Mouse (Mus musculus) myocyte (in vitro differentiated cells): ENCODE results near the gene Itgb8. TPM values are rescaled to one million over a fixed set of nuclear protein-coding genes. Genes with fewer than 3 reads are reported as not detected.

ENCODE experiments used
- H3K27me3 ChIP-seq: one replicate; pipeline ENCODE4 v1.6.1; 2011; ENCODE audit not compliant: control insufficient read depth, insufficient read depth, insufficient read length
- H3K36me3 ChIP-seq: one replicate; pipeline ENCODE4 v1.6.1; 2011; ENCODE audit not compliant: control insufficient read depth, insufficient read depth
- H3K4me2 ChIP-seq: one replicate; pipeline ENCODE4 v1.6.1; 2011; ENCODE audit warnings: low read depth, control low read depth
- H3K4me3 ChIP-seq: one replicate; pipeline ENCODE4 v1.5.1; 2011; ENCODE audit warnings: mild to moderate bottlenecking, control low read depth, moderate library complexity
- H3K79me2 ChIP-seq: one replicate; pipeline ENCODE4 v1.6.1; 2011; ENCODE audit not compliant: control insufficient read depth, insufficient read depth
- H3ac ChIP-seq: one replicate; pipeline ENCODE4 v1.6.1; 2011; ENCODE audit not compliant: control insufficient read depth, insufficient read length
- CEBPB ChIP-seq: IDR thresholded peaks from 2 replicates; pipeline ENCODE4 v1.6.1; 2011; ENCODE audit warnings: mild to moderate bottlenecking, moderate library complexity; ENCODE audit not compliant: poor library complexity, insufficient read depth, severe bottlenecking
- E2F4 ChIP-seq: IDR thresholded peaks from one replicate; pipeline ENCODE4 v1.6.1; 2011; ENCODE audit warnings: mild to moderate bottlenecking, control low read depth, moderate library complexity; ENCODE audit not compliant: insufficient read depth
- MAX ChIP-seq: IDR thresholded peaks from one replicate; pipeline ENCODE4 v1.6.1; 2011; ENCODE audit warnings: low read depth, mild to moderate bottlenecking, control low read depth
- MYOD1 ChIP-seq, 3 experiments: IDR thresholded peaks; one replicate each; pipeline ENCODE4 v1.6.1; 2011; ENCODE audit warnings: control low read depth in 2 of 3, low read depth in 2 of 3, mild to moderate bottlenecking in 2 of 3, moderate library complexity in 1 of 3; ENCODE audit not compliant: insufficient read length in 2 of 3, control insufficient read depth in 1 of 3
- MYOG ChIP-seq, 3 experiments: IDR thresholded peaks; one replicate each; pipeline ENCODE4 v1.6.1; 2011; ENCODE audit warnings: control low read depth in 2 of 3, low read depth in 2 of 3, mild to moderate bottlenecking in 2 of 3; ENCODE audit not compliant: insufficient read length in 2 of 3, control insufficient read depth in 1 of 3, insufficient read depth in 1 of 3
- POLR2A ChIP-seq: IDR thresholded peaks from one replicate; pipeline ENCODE4 v1.6.1; 2011; ENCODE audit warnings: low read depth, mild to moderate bottlenecking, control low read depth, moderate library complexity; ENCODE audit not compliant: insufficient read length
- POLR2AphosphoS2 ChIP-seq: IDR thresholded peaks from one replicate; pipeline ENCODE4 v1.6.1; 2011; ENCODE audit warnings: low read depth, control low read depth; ENCODE audit not compliant: insufficient read length
- REST ChIP-seq: IDR thresholded peaks from one replicate; pipeline ENCODE4 v1.6.1; 2011; ENCODE audit warnings: mild to moderate bottlenecking, control low read depth, moderate library complexity; ENCODE audit not compliant: insufficient read depth, insufficient read length
- SRF ChIP-seq: IDR thresholded peaks from one replicate; pipeline ENCODE4 v1.6.1; 2011; ENCODE audit warnings: low read depth; ENCODE audit not compliant: control insufficient read depth, insufficient read length
- TCF12 ChIP-seq: IDR thresholded peaks from one replicate; pipeline ENCODE4 v1.6.1; 2011; ENCODE audit warnings: mild to moderate bottlenecking, control low read depth; ENCODE audit not compliant: poor library complexity, insufficient read depth, severe bottlenecking
- TCF3 ChIP-seq: IDR thresholded peaks from one replicate; pipeline ENCODE4 v1.6.1; 2011; ENCODE audit warnings: low read depth, control low read depth; ENCODE audit not compliant: insufficient read length
- USF1 ChIP-seq: IDR thresholded peaks from one replicate; pipeline ENCODE4 v1.6.1; 2011; ENCODE audit warnings: low read depth, mild to moderate bottlenecking, control low read depth, moderate library complexity
- polyA plus RNA-seq: library from polyadenylated mRNA; unstranded; fragments of >200 nt; fragmentation: generic; extraction: Trizol; gene quantifications from one replicate; pipeline ENCODE4 v1.2.1, GENCODE M21; 2012; ENCODE audit warnings: missing spikeins

The Itgb8 gene
- polyA plus RNA-seq, 1 experiment = 0.66 TPM

- Histone ChIP-seq H3ac (no peak overlapping the region), H3K79me2 (no peaks in the 10 kb centered on the region), H3K4me3 (no peak overlapping the region), H3K27me3 (no peaks in the 10 kb centered on the region), H3K36me3 (no peaks in the 10 kb centered on the region), H3K4me2 (no peak overlapping the region)
- no peak for TF ChIP-seq MAX
- no peak for TF ChIP-seq POLR2A
- TF ChIP-seq POLR2AphosphoS2 = no peak
- TF ChIP-seq MYOD1 (IDR thresholded peaks at IDR 0.05; ENCODE audit: control insufficient read depth in 1 of 3, insufficient read length in 2 of 3, low read depth in 2 of 3) = no peak
- TF ChIP-seq TCF12 = no peak
- TF ChIP-seq SRF = no peak
- TF ChIP-seq MYOG (IDR thresholded peaks at IDR 0.05; ENCODE audit: control insufficient read depth in 1 of 3, insufficient read depth in 1 of 3, insufficient read length in 2 of 3, low read depth in 2 of 3) = no peak
- no peak for TF ChIP-seq CEBPB
- TF ChIP-seq TCF3 = no peak
- TF ChIP-seq E2F4 = no peak
- no peak for TF ChIP-seq REST
- TF ChIP-seq USF1 = no peak
These were observed 62.6 kb downstream of the Itgb8 start for GRCm38 (mm10) chr12:119176017-119176416.

GRCm38 (mm10) chr12:119169828-119170539, 68.6 kb downstream of the Itgb8 start:
- no peak overlapping the region for H3ac ChIP-seq
- no peak overlapping the region for H3K4me2 ChIP-seq
- H3K27me3 ChIP-seq = no peaks in the 10 kb centered on the region
- no peaks in the 10 kb centered on the region for H3K79me2 ChIP-seq
- no peak for TF ChIP-seq SRF
- TF ChIP-seq CEBPB = no peak
- TF ChIP-seq MYOG (IDR thresholded peaks at IDR 0.05; ENCODE audit: control insufficient read depth in 1 of 3, insufficient read depth in 1 of 3, insufficient read length in 2 of 3, low read depth in 2 of 3) = no peak
- TF ChIP-seq REST = no peak
- TF ChIP-seq USF1 = no peak
- TF ChIP-seq MAX = no peak
- no peak for TF ChIP-seq POLR2AphosphoS2
- no peak for TF ChIP-seq MYOD1 (IDR thresholded peaks at IDR 0.05; ENCODE audit: control insufficient read depth in 1 of 3, insufficient read length in 2 of 3, low read depth in 2 of 3)
- no peak for TF ChIP-seq POLR2A
- TF ChIP-seq E2F4 = no peak
- no peak for TF ChIP-seq TCF3
- TF ChIP-seq TCF12 = no peak
- peaks cover 7% of the 10 kb centered on the region for H3K36me3 ChIP-seq
- H3K4me3 ChIP-seq = no peak overlapping the region

- H3K4me2 ChIP-seq = no peak overlapping the region
- TF ChIP-seq MYOD1 (IDR thresholded peaks at IDR 0.05; ENCODE audit: control insufficient read depth in 1 of 3, insufficient read length in 2 of 3, low read depth in 2 of 3) = no peak
- TF ChIP-seq POLR2A = no peak
- TF ChIP-seq MAX = no peak
- no peak for TF ChIP-seq USF1
- no peak for TF ChIP-seq REST
- no peak for TF ChIP-seq MYOG (IDR thresholded peaks at IDR 0.05; ENCODE audit: control insufficient read depth in 1 of 3, insufficient read depth in 1 of 3, insufficient read length in 2 of 3, low read depth in 2 of 3)
- no peak for TF ChIP-seq SRF
- no peak for TF ChIP-seq TCF3
- TF ChIP-seq POLR2AphosphoS2 = no peak
- no peak for TF ChIP-seq CEBPB
- TF ChIP-seq E2F4 = no peak
- no peak for TF ChIP-seq TCF12
- no peaks in the 10 kb centered on the region for H3K27me3 ChIP-seq
- peaks cover 7% of the 10 kb centered on the region for H3K36me3 ChIP-seq
- no peak overlapping the region for H3K4me3 ChIP-seq
- H3ac ChIP-seq = no peak overlapping the region
- H3K79me2 ChIP-seq = no peaks in the 10 kb centered on the region
These were observed 69.5 kb downstream of the Itgb8 start for GRCm38 (mm10) chr12:119169143-119169542.

- no peaks in the 10 kb centered on the region for H3K27me3 ChIP-seq
- H3K4me3 ChIP-seq = no peak overlapping the region
- peaks cover 3% of the 10 kb centered on the region for H3K36me3 ChIP-seq
- TF ChIP-seq MAX (no peak), TCF3 (no peak), POLR2AphosphoS2 (no peak), SRF (no peak), TCF12 (no peak), MYOG (IDR thresholded peaks at IDR 0.05; ENCODE audit: control insufficient read depth in 1 of 3, insufficient read depth in 1 of 3, insufficient read length in 2 of 3, low read depth in 2 of 3) (no peak), POLR2A (no peak)
- no peaks in the 10 kb centered on the region for H3K79me2 ChIP-seq
- H3ac ChIP-seq = no peak overlapping the region
- no peak overlapping the region for H3K4me2 ChIP-seq
These were observed 73.5 kb downstream of the Itgb8 start for GRCm38 (mm10) chr12:119165115-119165514.

GRCm38 (mm10) chr12:119164672-119165071, 73.9 kb downstream of the Itgb8 start:
- TF ChIP-seq POLR2AphosphoS2 (no peak), TCF12 (no peak), USF1 (no peak), SRF (no peak), CEBPB (no peak)
- H3K27me3 ChIP-seq = no peaks in the 10 kb centered on the region
- peaks cover 3% of the 10 kb centered on the region for H3K36me3 ChIP-seq
- H3ac ChIP-seq = no peak overlapping the region
- no peaks in the 10 kb centered on the region for H3K79me2 ChIP-seq
- no peak overlapping the region for H3K4me3 ChIP-seq
- H3K4me2 ChIP-seq = no peak overlapping the region
